Mouse (Mus musculus): ENCODE measurements around the gene Hectd1. TPM values are rescaled to one million over a fixed set of nuclear protein-coding genes. Genes with fewer than 3 reads are reported as not detected.

The Hectd1 gene
- total and polyA plus RNA-seq, 2 experiments = 15.1 to 96.1 TPM

DNA sequence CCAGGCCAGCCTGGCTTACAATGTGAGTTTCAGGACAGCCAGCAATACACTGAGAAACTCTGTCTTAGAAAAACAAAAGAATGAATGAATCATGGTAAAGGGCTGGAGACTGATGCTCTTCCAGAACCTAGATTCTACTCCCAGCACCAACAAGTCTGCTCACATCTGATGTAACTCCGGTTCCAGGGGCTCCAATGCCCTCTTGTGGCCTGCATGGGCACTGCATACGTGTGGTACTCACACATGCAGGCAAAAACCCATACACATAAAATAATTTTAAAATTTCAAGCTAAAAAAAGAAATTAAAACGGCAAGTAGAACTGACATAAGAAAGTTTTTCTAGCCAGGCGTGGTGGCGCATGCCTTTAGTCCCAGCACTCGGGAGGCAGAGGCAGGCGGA lies 44.5 kb downstream of the Hectd1 start:
- H3K27ac ChIP-seq (replicated peaks; ENCODE audit: insufficient read depth, low read depth, low read length) = no peak overlapping the region
- H3K79me2 ChIP-seq (ENCODE audit: control insufficient read depth, insufficient read depth, low read length) = no peaks in the 10 kb centered on the region; the same call in 1 of the 2 replicates
- no peak overlapping the region for H3K9ac ChIP-seq (ENCODE audit: low read depth, low read length)
- TF ChIP-seq CTCF (IDR thresholded peaks at IDR 0.05; ENCODE audit: low read depth, low read length) (peak; percentile 80), POLR2A (IDR thresholded peaks at IDR 0.05; ENCODE audit: extremely low read depth, insufficient read depth, low read length) (no peak)
- peak; percentile 33 for DNase-seq (ENCODE audit: extremely low read depth, low read depth, low spot score)
- H3K36me3 ChIP-seq (ENCODE audit: control insufficient read depth, insufficient read depth, low read length) = peaks cover 80% of the 10 kb centered on the region
- H3K27me3 ChIP-seq (ENCODE audit: control insufficient read depth, insufficient read depth, low read length) = no peaks in the 10 kb centered on the region
- H3K4me3 ChIP-seq (ENCODE audit: insufficient read depth, low read depth, low read length) = no peak overlapping the region
- WGBS = 92% methylated on average over 7 of the region's 7 CpGs
- no peaks in the 10 kb centered on the region for H3K4me1 ChIP-seq (ENCODE audit: control insufficient read depth, insufficient read depth, low read length)

DNA sequence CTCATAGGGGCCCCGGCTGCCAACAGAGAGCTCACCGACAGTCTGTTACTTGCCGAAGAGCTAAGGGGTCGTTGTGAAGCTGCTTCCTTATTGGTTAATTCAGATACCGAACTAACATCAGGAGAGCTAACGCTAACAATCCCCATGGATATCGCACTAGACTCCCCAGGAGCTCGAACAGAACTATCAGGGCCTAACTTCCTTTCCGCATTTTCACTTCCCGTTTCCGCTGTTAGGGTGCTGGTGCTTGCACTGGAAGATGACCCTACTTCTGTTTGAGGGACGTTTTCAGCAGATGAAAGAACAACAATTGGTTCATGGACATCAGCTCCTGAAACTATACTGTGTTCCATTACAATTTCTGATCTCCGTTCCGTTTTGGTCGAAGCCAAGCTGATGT lies 60.6 kb downstream of the Hectd1 start:
- Histone ChIP-seq H3K27ac (replicated peaks; ENCODE audit: insufficient read depth, low read depth, low read length) (no peak overlapping the region), H3K4me1 (ENCODE audit: control insufficient read depth, insufficient read depth, low read length) (no peaks in the 10 kb centered on the region), H3K36me3 (ENCODE audit: control insufficient read depth, insufficient read depth, low read length) (peaks cover 65% of the 10 kb centered on the region), H3K4me3 (ENCODE audit: insufficient read depth, low read depth, low read length) (no peak overlapping the region), H3K27me3 (ENCODE audit: control insufficient read depth, insufficient read depth, low read length) (no peaks in the 10 kb centered on the region), H3K79me2 (ENCODE audit: control insufficient read depth, insufficient read depth, low read length) (peaks cover 12% of the 10 kb centered on the region; the same call in 1 of the 2 replicates), H3K9ac (ENCODE audit: low read depth, low read length) (no peak overlapping the region)
- 86% methylated on average over 15 of the region's 15 CpGs for WGBS
- TF ChIP-seq CTCF (IDR thresholded peaks at IDR 0.05; ENCODE audit: low read depth, low read length) = no peak
- TF ChIP-seq POLR2A (IDR thresholded peaks at IDR 0.05; ENCODE audit: extremely low read depth, insufficient read depth, low read length) = no peak
- no peak for DNase-seq (ENCODE audit: extremely low read depth, low read depth, low spot score)

DNA sequence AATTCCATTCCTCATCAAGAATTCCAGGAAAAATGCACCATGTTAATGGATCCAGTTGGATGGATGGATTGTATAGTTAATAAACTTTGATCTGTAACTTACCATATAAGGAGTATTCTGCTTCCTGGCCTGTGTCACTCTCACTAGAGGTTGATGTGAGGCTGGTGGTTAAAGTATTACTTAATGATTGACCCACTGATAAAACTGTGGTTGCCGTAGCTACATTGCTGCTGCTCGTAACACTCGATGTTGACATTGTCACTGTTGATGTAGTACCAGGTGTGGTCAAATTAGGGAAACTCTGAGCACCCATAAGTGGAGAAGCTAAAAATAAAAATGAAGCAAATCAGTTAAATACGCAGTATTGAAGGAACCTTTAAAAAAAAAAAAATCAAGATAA lies 61.9 kb downstream of the Hectd1 start:
- Histone ChIP-seq H3K4me3 (ENCODE audit: insufficient read depth, low read depth, low read length) (no peak overlapping the region), H3K9ac (ENCODE audit: low read depth, low read length) (no peak overlapping the region), H3K4me1 (ENCODE audit: control insufficient read depth, insufficient read depth, low read length) (no peaks in the 10 kb centered on the region), H3K27me3 (ENCODE audit: control insufficient read depth, insufficient read depth, low read length) (no peaks in the 10 kb centered on the region), H3K27ac (replicated peaks; ENCODE audit: insufficient read depth, low read depth, low read length) (no peak overlapping the region), H3K79me2 (ENCODE audit: control insufficient read depth, insufficient read depth, low read length) (peaks cover 10% of the 10 kb centered on the region; the same call in 1 of the 2 replicates), H3K36me3 (ENCODE audit: control insufficient read depth, insufficient read depth, low read length) (peaks cover 67% of the 10 kb centered on the region)
- 33% methylated on average over 4 of the region's 4 CpGs for WGBS
- peak; percentile 40 for DNase-seq (ENCODE audit: extremely low read depth, low read depth, low spot score)
- TF ChIP-seq POLR2A (IDR thresholded peaks at IDR 0.05; ENCODE audit: extremely low read depth, insufficient read depth, low read length) = no peak
- TF ChIP-seq CTCF (IDR thresholded peaks at IDR 0.05; ENCODE audit: low read depth, low read length) = no peak

DNA sequence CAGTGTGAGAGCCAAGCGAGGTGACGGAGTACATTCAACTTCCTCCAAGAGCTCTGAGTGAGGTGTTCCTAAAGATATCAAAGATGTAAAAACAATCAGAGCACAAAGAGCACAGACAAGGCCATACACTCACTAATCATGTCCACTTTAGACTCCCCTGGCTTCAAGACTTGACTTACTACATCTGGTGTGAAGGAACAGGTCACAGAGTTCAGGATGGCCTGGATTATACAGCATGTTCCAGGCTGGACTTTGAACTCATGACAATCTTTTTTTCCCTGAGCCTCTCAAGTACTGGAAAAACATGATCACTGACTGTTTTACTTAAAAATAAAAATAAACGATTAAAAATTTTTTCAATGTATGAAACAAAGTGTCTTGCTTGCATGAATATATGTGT lies 70.0 kb downstream of the Hectd1 start:
- DNase-seq (ENCODE audit: extremely low read depth, low read depth, low spot score) = peak; percentile 61

DNA sequence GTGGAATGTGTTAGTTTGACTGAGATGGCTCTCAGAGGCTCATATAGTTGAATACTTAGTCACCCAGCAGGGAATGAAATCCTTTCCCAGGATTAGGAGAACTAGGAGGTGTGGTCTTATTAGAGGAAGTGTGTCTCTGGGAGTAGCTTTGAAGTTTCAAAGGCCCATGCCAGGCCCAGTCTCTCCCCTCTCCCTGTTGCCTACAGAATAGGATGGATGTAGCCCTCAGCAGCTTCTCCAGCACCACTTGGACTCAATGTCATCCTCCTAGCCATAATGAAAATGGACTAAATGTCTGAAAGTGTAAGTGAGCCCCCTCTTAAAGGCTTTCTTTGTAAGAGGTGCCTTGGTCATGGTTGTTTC lies 72.8 kb downstream of the Hectd1 start:
- Histone ChIP-seq H3K27me3 (ENCODE audit: control insufficient read depth, insufficient read depth, low read length) (no peaks in the 10 kb centered on the region), H3K4me3 (ENCODE audit: insufficient read depth, low read depth, low read length) (no peak overlapping the region), H3K36me3 (ENCODE audit: control insufficient read depth, insufficient read depth, low read length) (peaks cover 76% of the 10 kb centered on the region), H3K9ac (ENCODE audit: low read depth, low read length) (no peak overlapping the region), H3K4me1 (ENCODE audit: control insufficient read depth, insufficient read depth, low read length) (peaks cover 8% of the 10 kb centered on the region; the same call in 1 of the 2 replicates), H3K79me2 (ENCODE audit: control insufficient read depth, insufficient read depth, low read length) (no peaks in the 10 kb centered on the region), H3K27ac (replicated peaks; ENCODE audit: insufficient read depth, low read depth, low read length) (no peak overlapping the region)
- no peak for TF ChIP-seq CTCF (IDR thresholded peaks at IDR 0.05; ENCODE audit: low read depth, low read length)
- no peak for TF ChIP-seq POLR2A (IDR thresholded peaks at IDR 0.05; ENCODE audit: extremely low read depth, insufficient read depth, low read length)
- no peak for DNase-seq (ENCODE audit: extremely low read depth, low read depth, low spot score)

More for the DNA sequence above, 70.0 kb downstream of the Hectd1 start:
- peaks cover 76% of the 10 kb centered on the region for H3K36me3 ChIP-seq (ENCODE audit: control insufficient read depth, insufficient read depth, low read length)
- H3K27ac ChIP-seq (replicated peaks; ENCODE audit: insufficient read depth, low read depth, low read length) = no peak overlapping the region
- H3K79me2 ChIP-seq (ENCODE audit: control insufficient read depth, insufficient read depth, low read length) = peaks cover 3% of the 10 kb centered on the region; the same call in 1 of the 2 replicates
- 93% methylated on average over 3 of the region's 3 CpGs for WGBS
- no peak overlapping the region for H3K9ac ChIP-seq (ENCODE audit: low read depth, low read length)
- no peak overlapping the region for H3K4me3 ChIP-seq (ENCODE audit: insufficient read depth, low read depth, low read length)
- no peak for TF ChIP-seq CTCF (IDR thresholded peaks at IDR 0.05; ENCODE audit: low read depth, low read length)
- TF ChIP-seq POLR2A (IDR thresholded peaks at IDR 0.05; ENCODE audit: extremely low read depth, insufficient read depth, low read length) = no peak
- H3K4me1 ChIP-seq (ENCODE audit: control insufficient read depth, insufficient read depth, low read length) = peaks cover 8% of the 10 kb centered on the region; the same call in 1 of the 2 replicates
- H3K27me3 ChIP-seq (ENCODE audit: control insufficient read depth, insufficient read depth, low read length) = no peaks in the 10 kb centered on the region

DNA sequence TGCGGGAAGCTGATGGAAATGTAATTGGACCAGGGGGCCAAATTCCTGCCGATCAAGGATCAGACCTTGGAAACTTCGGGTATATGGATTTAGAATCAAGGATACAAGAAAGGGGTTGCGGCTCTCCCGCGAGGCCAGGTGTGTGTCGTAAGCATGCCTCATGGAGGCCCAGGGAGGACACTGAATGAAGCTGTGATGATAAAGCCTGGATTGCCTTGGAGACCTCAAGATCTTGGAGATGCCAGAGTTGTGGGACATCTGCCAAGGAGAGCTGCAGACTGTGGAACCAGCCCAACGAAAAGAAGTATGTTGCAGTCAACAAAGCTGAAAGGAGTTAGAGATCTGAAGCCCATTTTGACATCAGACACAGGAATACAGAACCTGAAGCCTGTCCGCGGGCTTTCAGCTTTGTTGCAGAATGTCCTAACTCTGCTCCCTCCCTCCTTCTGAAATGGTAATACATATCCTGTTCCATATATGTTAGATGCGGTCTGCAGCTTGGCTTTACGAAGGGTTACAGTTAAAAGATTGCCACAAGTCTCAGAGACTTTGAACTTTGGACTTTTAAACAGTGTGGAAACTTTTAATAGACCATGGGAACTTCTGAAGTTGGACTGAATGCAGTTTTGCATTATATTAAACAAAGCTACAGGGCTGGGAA lies 73.3 kb downstream of the Hectd1 start:
- 75% methylated on average over 12 of the region's 12 CpGs for WGBS
- H3K4me3 ChIP-seq (ENCODE audit: insufficient read depth, low read depth, low read length) = no peak overlapping the region
- peaks cover 77% of the 10 kb centered on the region for H3K36me3 ChIP-seq (ENCODE audit: control insufficient read depth, insufficient read depth, low read length)
- DNase-seq (ENCODE audit: extremely low read depth, low read depth, low spot score) = peak; percentile 73
- H3K9ac ChIP-seq (ENCODE audit: low read depth, low read length) = no peak overlapping the region
- H3K27me3 ChIP-seq (ENCODE audit: control insufficient read depth, insufficient read depth, low read length) = no peaks in the 10 kb centered on the region
- H3K79me2 ChIP-seq (ENCODE audit: control insufficient read depth, insufficient read depth, low read length) = no peaks in the 10 kb centered on the region
- H3K27ac ChIP-seq (replicated peaks; ENCODE audit: insufficient read depth, low read depth, low read length) = peak overlapping the region; percentile 7; the same call in 1 of the 2 replicates
- no peak for TF ChIP-seq POLR2A (IDR thresholded peaks at IDR 0.05; ENCODE audit: extremely low read depth, insufficient read depth, low read length)
- TF ChIP-seq CTCF (IDR thresholded peaks at IDR 0.05; ENCODE audit: low read depth, low read length) = no peak
- peaks cover 8% of the 10 kb centered on the region; the same call in 1 of the 2 replicates for H3K4me1 ChIP-seq (ENCODE audit: control insufficient read depth, insufficient read depth, low read length)

Data from liver, adult 2 months (tissue).